Mouse (Mus musculus) liver, embryonic 15.5 days (tissue): Measurements from ENCODE around the gene Sardh. TPM values are rescaled to one million over a fixed set of nuclear protein-coding genes. Genes with fewer than 3 reads are reported as not detected.
A peak's percentile ranks its signal among the peaks of the same experiment; 100 is the strongest.

ENCODE experiments used
- ATAC-seq: fragments of 200-750 bp; cut with Nextera tagmentation; 2 replicates; pipeline ENCODE4 v1.8.0; 2017; ENCODE audit warnings: moderate number of reproducible peaks, mild to moderate bottlenecking, moderate library complexity; ENCODE audit not compliant: insufficient read depth
- H3K27ac ChIP-seq: fragments of 300-500 bp; sonication (generic); replicated peaks from 2 replicates; pipeline ENCODE4 v1.5.1; 2015; ENCODE audit warnings: mild to moderate bottlenecking, inconsistent platforms
- H3K27me3 ChIP-seq: fragments of 300-500 bp; sonication (generic); 2 replicates; pipeline ENCODE4 v1.6.1; 2015; ENCODE audit warnings: mild to moderate bottlenecking, inconsistent platforms
- H3K36me3 ChIP-seq: fragments of 300-500 bp; sonication (generic); replicated peaks from 2 replicates; pipeline ENCODE4 v1.6.1; 2015; ENCODE audit warnings: moderate library complexity, mild to moderate bottlenecking, inconsistent platforms
- H3K4me1 ChIP-seq: fragments of 300-500 bp; sonication (generic); replicated peaks from 2 replicates; pipeline ENCODE4 v1.6.1; 2015; ENCODE audit warnings: inconsistent platforms
- H3K4me2 ChIP-seq: fragments of 300-500 bp; sonication (generic); 2 replicates; pipeline ENCODE4 v1.6.1; 2015; ENCODE audit warnings: moderate library complexity, mild to moderate bottlenecking, inconsistent platforms
- H3K4me3 ChIP-seq: fragments of 300-500 bp; sonication (generic); replicated peaks from 2 replicates; pipeline ENCODE4 v1.5.1; 2015; ENCODE audit warnings: mild to moderate bottlenecking, inconsistent platforms
- H3K9ac ChIP-seq: fragments of 300-500 bp; sonication (generic); 2 replicates; pipeline ENCODE4 v1.6.1; 2015; ENCODE audit warnings: moderate library complexity, mild to moderate bottlenecking, inconsistent platforms
- H3K9me3 ChIP-seq: fragments of 300-500 bp; sonication (generic); replicated peaks from 2 replicates; pipeline ENCODE4 v1.6.1; 2016; ENCODE audit warnings: inconsistent platforms
- whole genome bisulfite sequencing: fragments of 180-500 bp; shearing (Covaris S2); methylation state at CpG from one replicate; pipeline ENCODE4 v1.1.7; 2015; ENCODE audit warnings: mixed read lengths; ENCODE audit not compliant: insufficient replicate concordance; 5-methylcytosine and 5-hydroxymethylcytosine counted together
- polyA plus RNA-seq: library from polyadenylated mRNA; unstranded; fragments of >200 nt; fragmentation: Nextera tagmentation; extraction: Ambion mirVana; gene quantifications from 2 replicates; pipeline ENCODE4 v1.2.1, GENCODE M21; 2015

The Sardh gene
- polyA plus RNA-seq, 1 experiment from 2014 or later: 51.2 TPM

- Histone ChIP-seq H3K27ac (no peak overlapping the region), H3K9me3 (no peaks in the 10 kb centered on the region), H3K36me3 (peaks cover 3% of the 10 kb centered on the region; the same call in 1 of the 2 replicates), H3K9ac (no peak overlapping the region), H3K4me3 (no peak overlapping the region), H3K4me1 (no peaks in the 10 kb centered on the region), H3K4me2 (no peak overlapping the region), H3K27me3 (no peaks in the 10 kb centered on the region)
- 61% methylated on average over 4 of the region's 4 CpGs for WGBS
- ATAC-seq: no peak
Observed at GRCm38 (mm10) chr2:27262984-27263383, 14.8 kb upstream of the Sardh start.

GRCm38 (mm10) chr2:27251434-27251833 lies 3.3 kb upstream of the Sardh start:
- Histone ChIP-seq H3K27me3 (no peaks in the 10 kb centered on the region), H3K27ac (no peak overlapping the region), H3K4me1 (peaks cover 11% of the 10 kb centered on the region; the same call in 1 of the 2 replicates), H3K36me3 (no peaks in the 10 kb centered on the region), H3K9me3 (no peaks in the 10 kb centered on the region), H3K4me2 (no peak overlapping the region), H3K4me3 (no peak overlapping the region), H3K9ac (no peak overlapping the region)
- ATAC-seq: no peak

- WGBS: 25% methylated on average over 2 of the region's 2 CpGs
- H3K4me2 ChIP-seq: peak overlapping the region; percentile 32
- ATAC-seq: no peak; the same call in 1 of the 2 replicates
- H3K9me3 ChIP-seq: no peaks in the 10 kb centered on the region
- H3K4me1 ChIP-seq: peaks cover 14% of the 10 kb centered on the region; the same call in 1 of the 2 replicates
- H3K4me3 ChIP-seq: no peak overlapping the region
- H3K9ac ChIP-seq: no peak overlapping the region
- H3K27me3 ChIP-seq: no peaks in the 10 kb centered on the region
- H3K36me3 ChIP-seq: no peaks in the 10 kb centered on the region; the same call in 1 of the 2 replicates
- H3K27ac ChIP-seq: peak overlapping the region; percentile 82
Observed at GRCm38 (mm10) chr2:27247487-27247863, 662 bp downstream of the Sardh start.

DNA sequence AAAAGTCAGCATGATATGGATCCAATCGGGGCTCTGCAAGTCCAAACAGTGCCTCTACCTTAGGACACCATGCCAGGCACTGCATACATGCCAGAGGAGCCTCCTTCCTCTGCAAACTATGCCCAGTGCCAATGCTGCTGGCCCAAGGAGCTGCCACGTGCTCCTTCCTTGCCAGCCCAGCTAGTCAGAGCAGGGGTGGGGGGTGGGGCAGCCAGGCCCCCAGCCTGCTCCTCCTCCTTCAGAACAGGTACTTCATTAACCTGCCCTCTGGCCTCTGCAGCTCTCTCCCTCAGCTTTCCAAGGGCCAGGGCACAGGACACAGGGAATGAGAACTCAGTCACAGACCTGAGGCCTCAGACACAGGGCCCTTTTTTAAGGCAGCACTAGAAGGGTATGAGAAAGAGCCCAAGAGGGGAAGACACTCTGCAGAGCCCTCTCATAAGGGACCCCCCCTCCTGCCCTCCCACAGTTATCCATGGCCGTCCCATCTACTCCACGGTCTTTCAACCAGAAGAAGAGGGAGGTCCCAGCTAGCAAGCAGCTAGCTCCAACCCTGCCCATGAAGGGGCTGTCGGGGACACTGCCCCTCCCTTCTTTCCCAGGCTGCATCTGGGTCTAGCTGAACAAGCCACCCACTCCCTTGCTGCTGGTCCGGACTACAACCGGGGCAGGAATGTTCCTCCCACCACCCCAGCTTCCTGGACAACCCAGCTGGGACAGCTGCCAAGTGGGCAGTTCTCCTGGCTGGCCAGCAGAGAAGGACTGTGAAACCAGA lies 1.2 kb downstream of the Sardh start:
- no peaks in the 10 kb centered on the region for H3K9me3 ChIP-seq
- H3K4me3 ChIP-seq: peak overlapping the region; percentile 37
- H3K4me1 ChIP-seq: peaks cover 14% of the 10 kb centered on the region; the same call in 1 of the 2 replicates
- ATAC-seq: peak; percentile 84
- 27% methylated on average over 7 of the region's 7 CpGs for WGBS
- H3K36me3 ChIP-seq: no peaks in the 10 kb centered on the region; the same call in 1 of the 2 replicates
- peak overlapping the region; percentile 82 for H3K27ac ChIP-seq
- no peaks in the 10 kb centered on the region for H3K27me3 ChIP-seq
- H3K9ac ChIP-seq: no peak overlapping the region
- peak overlapping the region; percentile 47 for H3K4me2 ChIP-seq

- Histone ChIP-seq H3K4me1 (peaks cover 14% of the 10 kb centered on the region; the same call in 1 of the 2 replicates), H3K27ac (peak overlapping the region; percentile 77), H3K27me3 (no peaks in the 10 kb centered on the region), H3K9me3 (no peaks in the 10 kb centered on the region), H3K4me2 (peak overlapping the region; percentile 47), H3K36me3 (peaks cover 3% of the 10 kb centered on the region; the same call in 1 of the 2 replicates), H3K4me3 (peak overlapping the region; percentile 37), H3K9ac (no peak overlapping the region)
- no peak for ATAC-seq
- WGBS: 39% methylated on average over 7 of the region's 7 CpGs
Observed at GRCm38 (mm10) chr2:27245947-27246346, 2.2 kb downstream of the Sardh start.

DNA sequence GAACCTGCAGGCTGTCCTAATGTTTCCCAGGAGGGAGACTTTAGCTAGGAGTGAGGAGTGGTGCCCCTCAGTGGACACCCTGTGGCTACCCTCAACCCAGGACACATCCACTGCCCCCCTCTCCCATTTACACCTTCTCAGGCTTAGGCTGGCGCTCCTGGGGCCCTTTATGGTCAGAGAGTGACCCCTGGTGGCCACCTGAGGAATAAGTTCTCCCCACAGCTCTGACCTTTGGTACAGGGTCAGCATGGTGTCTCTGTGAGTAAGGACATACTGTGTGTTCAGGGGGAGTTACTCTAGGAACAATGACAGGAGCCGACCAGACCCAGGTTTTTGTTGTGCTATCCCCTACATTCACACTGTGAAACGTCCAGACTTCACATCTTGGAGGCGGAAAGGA lies 10.8 kb downstream of the Sardh start:
- no peak overlapping the region for H3K27ac ChIP-seq
- no peaks in the 10 kb centered on the region for H3K27me3 ChIP-seq
- peaks cover 5% of the 10 kb centered on the region; the same call in 1 of the 2 replicates for H3K4me1 ChIP-seq
- 0 out of 2 replicates have a peak, but pooled peaks cover 4% of the 10 kb centered on the region for H3K36me3 ChIP-seq
- no peaks in the 10 kb centered on the region for H3K9me3 ChIP-seq
- no peak overlapping the region for H3K4me2 ChIP-seq
- 23% methylated on average over 4 of the region's 4 CpGs for whole genome bisulfite sequencing
- H3K4me3 ChIP-seq: no peak overlapping the region
- H3K9ac ChIP-seq: no peak overlapping the region
- no peak for ATAC-seq

GRCm38 (mm10) chr2:27235729-27236128 lies 12.4 kb downstream of the Sardh start:
- H3K4me3 ChIP-seq: no peak overlapping the region
- peaks cover 5% of the 10 kb centered on the region; the same call in 1 of the 2 replicates for H3K4me1 ChIP-seq
- no peak overlapping the region for H3K4me2 ChIP-seq
- no peak overlapping the region for H3K27ac ChIP-seq
- no peak for ATAC-seq
- H3K9me3 ChIP-seq: no peaks in the 10 kb centered on the region
- no peaks in the 10 kb centered on the region for H3K36me3 ChIP-seq
- no peaks in the 10 kb centered on the region for H3K27me3 ChIP-seq
- WGBS: 19% methylated on average over 3 of the region's 3 CpGs
- H3K9ac ChIP-seq: no peak overlapping the region

DNA sequence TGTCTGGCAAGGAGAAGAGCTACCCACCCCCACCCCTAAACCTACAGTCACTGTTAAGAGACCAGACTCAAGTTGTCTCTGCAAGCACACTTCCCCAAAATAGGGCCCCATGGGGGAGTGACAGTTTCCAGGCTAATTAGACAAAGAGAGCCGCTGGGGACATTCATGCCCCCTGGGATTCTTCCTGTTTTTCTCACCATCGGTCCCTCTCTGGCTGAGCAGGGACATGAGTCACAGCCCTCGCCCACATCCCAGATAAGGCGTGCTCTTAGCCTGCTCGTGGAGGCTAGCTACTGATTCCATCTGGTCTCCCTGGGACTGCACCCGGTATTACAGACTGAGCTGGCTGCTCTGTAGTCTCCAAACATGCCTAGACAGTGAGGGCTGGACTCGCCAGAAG lies 15.8 kb downstream of the Sardh start:
- no peak overlapping the region for H3K9ac ChIP-seq
- H3K9me3 ChIP-seq: no peaks in the 10 kb centered on the region
- H3K4me2 ChIP-seq: no peak overlapping the region
- H3K27me3 ChIP-seq: no peaks in the 10 kb centered on the region
- H3K36me3 ChIP-seq: peaks cover 5% of the 10 kb centered on the region; the same call in 1 of the 2 replicates
- no peak overlapping the region for H3K4me3 ChIP-seq
- ATAC-seq: peak; percentile 33; the same call in 1 of the 2 replicates
- H3K4me1 ChIP-seq: peaks cover 5% of the 10 kb centered on the region; the same call in 1 of the 2 replicates
- no peak overlapping the region for H3K27ac ChIP-seq
- WGBS: 7% methylated on average over 7 of the region's 7 CpGs

DNA sequence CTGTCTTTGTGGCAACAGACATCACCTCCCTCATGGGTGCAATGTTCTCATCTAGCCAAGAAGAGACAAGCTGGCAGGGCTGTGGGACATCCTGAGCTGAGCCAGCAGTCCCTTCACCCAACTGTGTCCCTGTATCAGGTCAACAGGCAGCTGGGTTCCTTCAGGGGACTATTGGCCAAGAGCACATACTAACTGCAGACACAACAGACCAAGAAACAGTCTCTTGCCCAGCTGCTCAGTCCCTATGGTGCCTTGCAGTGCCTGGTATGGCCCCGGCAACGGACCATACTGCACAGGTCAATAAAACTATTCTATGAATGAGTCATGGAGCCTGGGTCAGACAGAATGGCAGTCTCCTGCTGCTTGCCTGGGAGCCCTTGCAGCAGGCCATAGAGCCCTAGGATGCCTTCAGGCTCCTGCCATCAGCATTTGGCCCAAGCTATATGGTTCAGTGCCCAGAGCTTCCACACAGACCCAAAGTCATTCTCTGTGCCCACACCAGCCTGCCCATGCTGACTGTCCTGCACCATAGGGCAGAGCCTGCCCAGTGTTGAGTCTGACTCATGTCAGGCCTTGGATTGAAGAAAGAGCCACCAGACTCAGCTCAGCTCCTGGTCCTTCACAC lies 18.5 kb downstream of the Sardh start:
- H3K9me3 ChIP-seq: no peaks in the 10 kb centered on the region
- no peak overlapping the region for H3K27ac ChIP-seq
- H3K4me2 ChIP-seq: no peak overlapping the region
- H3K9ac ChIP-seq: no peak overlapping the region
- H3K36me3 ChIP-seq: peaks cover 17% of the 10 kb centered on the region; the same call in 1 of the 2 replicates
- ATAC-seq: no peak
- no peaks in the 10 kb centered on the region for H3K27me3 ChIP-seq
- WGBS: 57% methylated on average over 2 of the region's 2 CpGs
- no peak overlapping the region for H3K4me3 ChIP-seq
- H3K4me1 ChIP-seq: peaks cover 5% of the 10 kb centered on the region; the same call in 1 of the 2 replicates

DNA sequence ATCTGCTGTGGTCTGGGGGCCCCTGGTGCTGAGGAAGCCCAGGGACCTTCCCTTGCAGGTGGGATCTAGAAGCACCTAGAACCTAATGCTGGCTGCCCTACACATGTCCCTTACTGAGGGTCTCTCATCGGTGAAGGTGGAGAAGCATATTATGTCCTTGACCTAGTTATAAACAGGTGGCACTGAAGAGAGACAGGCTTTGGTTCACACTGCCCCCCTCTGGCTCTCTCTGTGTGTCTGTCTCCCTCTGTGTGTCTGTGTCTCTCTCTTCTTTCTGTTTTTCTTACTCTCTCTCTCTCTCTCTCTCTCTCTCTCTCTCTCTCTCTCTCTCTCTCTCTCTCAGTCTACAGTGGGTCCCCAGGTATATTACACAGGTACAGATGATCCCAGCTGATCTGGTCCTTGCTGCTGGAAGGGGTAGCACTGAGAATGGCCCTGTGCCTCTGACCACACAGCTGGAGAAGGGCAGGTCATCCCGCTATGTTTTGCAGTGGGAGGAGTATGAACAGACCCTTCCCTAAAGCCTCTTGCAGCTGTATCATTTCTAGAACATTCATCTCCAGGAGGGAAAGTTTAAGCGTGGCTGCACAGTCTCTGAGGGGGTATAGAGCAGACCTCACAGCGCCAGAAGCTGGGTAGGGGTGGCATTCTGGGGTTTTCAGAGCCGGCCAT lies 19.2 kb downstream of the Sardh start:
- Histone ChIP-seq H3K4me2 (no peak overlapping the region), H3K27ac (no peak overlapping the region), H3K4me3 (no peak overlapping the region), H3K27me3 (no peaks in the 10 kb centered on the region), H3K9ac (no peak overlapping the region), H3K36me3 (peaks cover 17% of the 10 kb centered on the region; the same call in 1 of the 2 replicates), H3K9me3 (no peaks in the 10 kb centered on the region), H3K4me1 (peaks cover 5% of the 10 kb centered on the region; the same call in 1 of the 2 replicates)
- ATAC-seq: no peak
- 59% methylated on average over 5 of the region's 5 CpGs for WGBS

DNA sequence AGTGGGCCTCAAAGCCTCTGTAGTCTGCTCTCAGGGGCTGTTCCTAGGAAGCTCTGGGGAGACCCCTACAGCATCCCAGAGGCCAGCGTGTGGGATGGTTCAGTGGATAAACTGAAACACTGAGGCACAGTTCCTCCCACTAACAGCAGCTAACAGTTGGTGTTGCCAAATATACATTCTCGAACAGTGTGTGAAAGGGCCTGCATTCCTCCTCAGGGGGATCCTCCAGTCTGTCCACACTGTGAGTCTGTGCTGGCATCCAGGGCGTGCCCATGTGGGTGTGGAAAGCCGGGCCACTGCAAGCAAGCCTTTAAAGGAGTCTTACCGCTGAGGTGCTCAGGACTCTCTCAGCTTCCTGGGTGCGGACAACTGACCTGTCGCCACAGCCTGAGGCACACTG lies 21.6 kb downstream of the Sardh start:
- no peaks in the 10 kb centered on the region for H3K27me3 ChIP-seq
- H3K9me3 ChIP-seq: no peaks in the 10 kb centered on the region
- H3K4me3 ChIP-seq: no peak overlapping the region
- H3K4me2 ChIP-seq: no peak overlapping the region
- 74% methylated on average over 7 of the region's 7 CpGs for WGBS
- ATAC-seq: no peak
- no peak overlapping the region for H3K27ac ChIP-seq
- H3K9ac ChIP-seq: no peak overlapping the region
- no peaks in the 10 kb centered on the region for H3K4me1 ChIP-seq
- H3K36me3 ChIP-seq: peaks cover 17% of the 10 kb centered on the region; the same call in 1 of the 2 replicates
